Mouse (Mus musculus) C2C12 (cell line): ENCODE measurements at regions not wholly inside any gene's neighbourhood (a gene's known extent, or its start where the extent isn't known, plus 50 kb on each side); places are given as distances from the start of the nearest gene placed in this dataset.

Experiments used
- CEBPB ChIP-seq: IDR thresholded peaks from one replicate; pipeline ENCODE4 v1.6.1; 2011; ENCODE audit warnings: low read depth, mild to moderate bottlenecking, control low read depth, moderate library complexity
- CTCF ChIP-seq: IDR thresholded peaks from one replicate; pipeline ENCODE4 v1.5.1; 2011; ENCODE audit not compliant: control insufficient read depth, insufficient read depth, insufficient read length
- FOSL1 ChIP-seq: IDR thresholded peaks from one replicate; pipeline ENCODE4 v1.8.0; 2011; ENCODE audit warnings: mild to moderate bottlenecking, low read length; ENCODE audit not compliant: poor library complexity, insufficient read depth, severe bottlenecking
- MYOG ChIP-seq: IDR thresholded peaks from one replicate; pipeline ENCODE4 v1.6.1; 2011; ENCODE audit not compliant: control insufficient read depth, insufficient read length; ENCODE audit errors: extremely low read depth
- USF1 ChIP-seq: IDR thresholded peaks from one replicate; pipeline ENCODE4 v1.6.1; 2011; ENCODE audit warnings: low read depth, mild to moderate bottlenecking, control low read depth, moderate library complexity

DNA sequence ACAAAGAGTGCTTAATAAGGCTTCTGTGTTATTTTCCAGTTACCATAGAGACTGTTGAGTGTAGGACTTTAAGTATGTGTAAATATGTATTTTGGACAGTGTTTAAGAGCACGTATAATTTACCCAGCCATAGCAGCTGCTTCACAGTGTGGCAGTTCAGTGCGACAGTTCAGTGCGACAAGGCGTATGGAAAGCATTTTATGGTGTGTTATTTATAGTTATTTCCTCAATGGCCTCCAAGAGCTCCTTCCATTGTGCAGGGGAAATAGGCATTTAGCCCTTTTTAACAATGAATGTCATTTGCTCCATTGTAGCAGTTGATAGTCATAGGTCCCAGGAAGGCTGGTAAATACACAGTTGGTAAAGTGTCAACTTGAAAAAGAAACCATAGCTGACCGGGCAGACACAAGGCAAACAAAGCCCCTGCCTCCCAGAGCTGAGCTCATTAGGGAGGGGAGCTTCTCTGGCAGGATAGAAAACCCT lies 275.1 kb upstream of the Dynlrb2 start:
- TF ChIP-seq CTCF (no peak), USF1 (no peak), FOSL1 (no peak), CEBPB (no peak), MYOG (no peak)
